Mouse (Mus musculus) limb, embryonic 12.5 days (tissue): ENCODE results near the gene Dnm2. TPM values are rescaled to one million over a fixed set of nuclear protein-coding genes. Genes with fewer than 3 reads are reported as not detected.
"Not testable (repeated sequence)": the region's sequence is repeated elsewhere in the genome, so short reads cannot be mapped to it uniquely, and the experiment has no call there.

ENCODE experiments used
- ATAC-seq: fragments of 200-750 bp; cut with Nextera tagmentation; 2 replicates; pipeline ENCODE4 v1.8.0; 2017; ENCODE audit warnings: low read depth, moderate TSS enrichment; ENCODE audit not compliant: insufficient number of reproducible peaks, insufficient read depth, low FRiP score, low TSS enrichment
- H3K27ac ChIP-seq: fragments of 300-500 bp; sonication (generic); 2 replicates; pipeline ENCODE4 v1.5.1; 2016; ENCODE audit warnings: mild to moderate bottlenecking, moderate library complexity
- H3K27me3 ChIP-seq: fragments of 300-500 bp; sonication (generic); 2 replicates; pipeline ENCODE4 v1.6.1; 2016; ENCODE audit warnings: mild to moderate bottlenecking, moderate library complexity
- H3K36me3 ChIP-seq: fragments of 300-500 bp; sonication (generic); 2 replicates; pipeline ENCODE4 v1.6.1; 2016; ENCODE audit warnings: mild to moderate bottlenecking, moderate library complexity
- H3K4me1 ChIP-seq: fragments of 300-500 bp; sonication (generic); replicated peaks from 2 replicates; pipeline ENCODE4 v1.6.1; 2016
- H3K4me2 ChIP-seq: fragments of 300-500 bp; sonication (generic); 2 replicates; pipeline ENCODE4 v1.6.1; 2016; ENCODE audit warnings: mild to moderate bottlenecking, moderate library complexity
- H3K4me3 ChIP-seq: fragments of 300-500 bp; sonication (generic); replicated peaks from 2 replicates; pipeline ENCODE4 v1.5.1; 2016; ENCODE audit warnings: mild to moderate bottlenecking
- H3K9ac ChIP-seq: fragments of 300-500 bp; sonication (generic); replicated peaks from 2 replicates; pipeline ENCODE4 v1.6.1; 2016; ENCODE audit warnings: mild to moderate bottlenecking, moderate library complexity
- H3K9me3 ChIP-seq: fragments of 300-500 bp; sonication (generic); 2 replicates; pipeline ENCODE4 v1.6.1; 2016; ENCODE audit warnings: mild to moderate bottlenecking, moderate library complexity
- WGBS: fragments of 180-500 bp; shearing (Covaris S2); methylation state at CpG from one replicate; pipeline ENCODE4 v1.1.7; 2016; 5-methylcytosine and 5-hydroxymethylcytosine counted together
- polyA plus RNA-seq: library from polyadenylated mRNA; unstranded; fragments of >200 nt; fragmentation: Nextera tagmentation; extraction: Ambion mirVana; gene quantifications from 2 replicates; pipeline ENCODE4 v1.2.1, GENCODE M21; 2016

The Dnm2 gene
- polyA plus RNA-seq, 1 experiment from 2014 or later, result 78.4 TPM

- H3K27ac ChIP-seq, result no peak overlapping the region
- H3K36me3 ChIP-seq, result no peaks in the 10 kb centered on the region
- no peaks in the 10 kb centered on the region for H3K4me1 ChIP-seq
- ATAC-seq, result no peak
- H3K9ac ChIP-seq, result no peak overlapping the region
- no peaks in the 10 kb centered on the region for H3K27me3 ChIP-seq
- no peak overlapping the region for H3K4me3 ChIP-seq
- no peaks in the 10 kb centered on the region for H3K9me3 ChIP-seq
- WGBS, result 88% methylated on average over 3 of the region's 3 CpGs
- H3K4me2 ChIP-seq, result no peak overlapping the region
Measured at GRCm38 (mm10) chr9:21526634-21526944, 101.9 kb downstream of the Dnm2 start.

- 95% methylated on average over 2 of the region's 2 CpGs for WGBS
- Histone ChIP-seq H3K4me2 (no peak overlapping the region), H3K4me1 (no peaks in the 10 kb centered on the region), H3K9me3 (no peaks in the 10 kb centered on the region), H3K4me3 (no peak overlapping the region), H3K27ac (no peak overlapping the region), H3K36me3 (no peaks in the 10 kb centered on the region), H3K27me3 (no peaks in the 10 kb centered on the region), H3K9ac (no peak overlapping the region)
- no peak for ATAC-seq
Measured at GRCm38 (mm10) chr9:21527100-21527801, 102.5 kb downstream of the Dnm2 start.

GRCm38 (mm10) chr9:21527917-21528324 is 103.2 kb downstream of the Dnm2 start:
- H3K4me3 ChIP-seq, result no peak overlapping the region
- H3K9ac ChIP-seq, result no peak overlapping the region
- no peaks in the 10 kb centered on the region for H3K9me3 ChIP-seq
- WGBS, result 71% methylated on average over 1 of the region's 1 CpGs
- no peaks in the 10 kb centered on the region for H3K4me1 ChIP-seq
- ATAC-seq, result no peak
- no peaks in the 10 kb centered on the region for H3K36me3 ChIP-seq
- H3K27me3 ChIP-seq, result no peaks in the 10 kb centered on the region
- H3K4me2 ChIP-seq, result no peak overlapping the region
- H3K27ac ChIP-seq, result no peak overlapping the region

GRCm38 (mm10) chr9:21536501-21536900 is 111.8 kb downstream of the Dnm2 start:
- Histone ChIP-seq H3K4me3 (no peak overlapping the region), H3K4me2 (no peak overlapping the region), H3K27me3 (no peaks in the 10 kb centered on the region), H3K9me3 (no peaks in the 10 kb centered on the region), H3K4me1 (no peaks in the 10 kb centered on the region), H3K27ac (no peak overlapping the region), H3K36me3 (0 out of 2 replicates have a peak, but pooled peaks cover 4% of the 10 kb centered on the region), H3K9ac (no peak overlapping the region)
- 91% methylated on average over 14 of the region's 14 CpGs for WGBS
- ATAC-seq, result no peak

- WGBS, result 74% methylated on average over 4 of the region's 4 CpGs
- no peak for ATAC-seq
- no peaks in the 10 kb centered on the region for H3K27me3 ChIP-seq
- H3K4me3 ChIP-seq, result no peak overlapping the region
- no peaks in the 10 kb centered on the region for H3K4me1 ChIP-seq
- no peaks in the 10 kb centered on the region for H3K9me3 ChIP-seq
- 0 out of 2 replicates have a peak, but pooled peaks cover 4% of the 10 kb centered on the region for H3K36me3 ChIP-seq
- no peak overlapping the region for H3K9ac ChIP-seq
- no peak overlapping the region for H3K27ac ChIP-seq
- no peak overlapping the region for H3K4me2 ChIP-seq
Measured at GRCm38 (mm10) chr9:21537009-21537408, 112.3 kb downstream of the Dnm2 start.

GRCm38 (mm10) chr9:21539981-21540753 is 115.5 kb downstream of the Dnm2 start:
- H3K27me3 ChIP-seq, result no peaks in the 10 kb centered on the region
- WGBS, result 78% methylated on average over 7 of the region's 7 CpGs
- H3K9ac ChIP-seq, result no peak overlapping the region

GRCm38 (mm10) chr9:21542001-21542400 is 117.3 kb downstream of the Dnm2 start:
- not testable (repeated sequence) for H3K4me2 ChIP-seq, H3K9ac ChIP-seq, H3K36me3 ChIP-seq, ATAC-seq, H3K9me3 ChIP-seq, H3K4me3 ChIP-seq, H3K27ac ChIP-seq, H3K27me3 ChIP-seq
- WGBS, result 86% methylated on average over 2 of the region's 2 CpGs
- H3K4me1 ChIP-seq, result peaks cover 10% of the 10 kb centered on the region

More at GRCm38 (mm10) chr9:21539981-21540753, 115.5 kb downstream of the Dnm2 start:
- H3K4me2 ChIP-seq, result no peak overlapping the region
- 0 out of 2 replicates have a peak, but pooled peaks cover 4% of the 10 kb centered on the region for H3K36me3 ChIP-seq
- H3K27ac ChIP-seq, result no peak overlapping the region
- H3K4me1 ChIP-seq, result peaks cover 7% of the 10 kb centered on the region
- ATAC-seq, result no peak
- H3K4me3 ChIP-seq, result no peak overlapping the region
- H3K9me3 ChIP-seq, result no peaks in the 10 kb centered on the region

GRCm38 (mm10) chr9:21545351-21545915 is 120.7 kb downstream of the Dnm2 start:
- Histone ChIP-seq H3K9me3 (no peaks in the 10 kb centered on the region), H3K4me2 (peak overlapping the region; percentile 55), H3K4me1 (peaks cover 25% of the 10 kb centered on the region), H3K27me3 (no peaks in the 10 kb centered on the region), H3K27ac (peak overlapping the region; percentile 92), H3K4me3 (peak overlapping the region; percentile 85), H3K36me3 (peaks cover 9% of the 10 kb centered on the region; the same call in 1 of the 2 replicates), H3K9ac (peak overlapping the region; percentile 63)
- peak; percentile 85 for ATAC-seq
- WGBS, result 7% methylated on average over 9 of the region's 9 CpGs

- under 1% methylated on average over 67 of the region's 67 CpGs for WGBS
- peaks cover 16% of the 10 kb centered on the region for H3K36me3 ChIP-seq
- no peaks in the 10 kb centered on the region for H3K27me3 ChIP-seq
- H3K9me3 ChIP-seq, result no peaks in the 10 kb centered on the region
- H3K4me2 ChIP-seq, result peak overlapping the region; percentile 55
- peak overlapping the region; percentile 85 for H3K4me3 ChIP-seq
- H3K4me1 ChIP-seq, result peaks cover 25% of the 10 kb centered on the region
- ATAC-seq, result peak; percentile 93
- peak overlapping the region; percentile 63 for H3K9ac ChIP-seq
- peak overlapping the region; percentile 92 for H3K27ac ChIP-seq
Measured at GRCm38 (mm10) chr9:21545916-21546788, 121.4 kb downstream of the Dnm2 start.

- peak within 1 kb of the TSS; percentile 85 for H3K4me3 ChIP-seq
- peak within 1 kb of the TSS; percentile 98 for H3K9ac ChIP-seq
- H3K27ac ChIP-seq, result peak within 1 kb of the TSS; percentile 99
- ATAC-seq, result no peak; the same call in 1 of the 2 replicates
- H3K4me2 ChIP-seq, result peak within 1 kb of the TSS; percentile 80
- H3K27me3 ChIP-seq, result no peaks in the 10 kb centered on the region
- under 1% methylated on average over 26 of the region's 52 CpGs for WGBS
- H3K9me3 ChIP-seq, result no peaks in the 10 kb centered on the region
- peaks cover 25% of the 10 kb centered on the region for H3K4me1 ChIP-seq
- peaks cover 22% of the 10 kb centered on the region for H3K36me3 ChIP-seq
Measured at GRCm38 (mm10) chr9:21546789-21547074, 122.0 kb downstream of the Dnm2 start, which contains the start of gene Carm1. Gene Carm1 (plus strand): TSS chr9:21546894.
